Mouse (Mus musculus) left cerebral cortex, postnatal 25 days (tissue): ENCODE results near the gene Mark3. TPM values are rescaled to one million over a fixed set of nuclear protein-coding genes. Genes with fewer than 3 reads are reported as not detected.
"Not testable (repeated sequence)": the region's sequence is repeated elsewhere in the genome, so short reads cannot be mapped to it uniquely, and the experiment has no call there.

ENCODE experiments used
- DNase-seq, 2 experiments: peaks; one replicate each; pipeline ENCODE4 v3.0.0; 2022; ENCODE audit warnings: low spot score in 2 of 2, mixed read lengths in 1 of 2
- intact Hi-C: fragments of 180-260 bp; cut with DNase I; formaldehyde crosslinking; loops from one replicate; pipeline ENCODE4 v1.15.1; 2025
- total RNA-seq, 2 experiments: library from RNA; stranded (reverse); gene quantifications; 2 replicates each; pipeline ENCODE4 v1.2.3; 2021

The Mark3 gene
- total RNA-seq = 100 to 1,000 TPM; 107 to 109 TPM

- intact Hi-C loops = loop anchor here (2.0 kb wide), 1 partner anchor 37 kb away; no protein-coding TSS in a partner anchor
- DNase-seq = peak; percentile 97 to 98
Measured at GRCm38 (mm10) chr12:111574074-111574886, at the start of gene Mark3. Mark3 (plus strand) TSS chr12:111574523.

- intact Hi-C loops = loop anchor here (5.0 kb wide), 1 partner anchor 37 kb away; no protein-coding TSS in a partner anchor
- DNase-seq = no peak
Measured at GRCm38 (mm10) chr12:111524883-111525282, 49.4 kb upstream of the Mark3 start.

DNA sequence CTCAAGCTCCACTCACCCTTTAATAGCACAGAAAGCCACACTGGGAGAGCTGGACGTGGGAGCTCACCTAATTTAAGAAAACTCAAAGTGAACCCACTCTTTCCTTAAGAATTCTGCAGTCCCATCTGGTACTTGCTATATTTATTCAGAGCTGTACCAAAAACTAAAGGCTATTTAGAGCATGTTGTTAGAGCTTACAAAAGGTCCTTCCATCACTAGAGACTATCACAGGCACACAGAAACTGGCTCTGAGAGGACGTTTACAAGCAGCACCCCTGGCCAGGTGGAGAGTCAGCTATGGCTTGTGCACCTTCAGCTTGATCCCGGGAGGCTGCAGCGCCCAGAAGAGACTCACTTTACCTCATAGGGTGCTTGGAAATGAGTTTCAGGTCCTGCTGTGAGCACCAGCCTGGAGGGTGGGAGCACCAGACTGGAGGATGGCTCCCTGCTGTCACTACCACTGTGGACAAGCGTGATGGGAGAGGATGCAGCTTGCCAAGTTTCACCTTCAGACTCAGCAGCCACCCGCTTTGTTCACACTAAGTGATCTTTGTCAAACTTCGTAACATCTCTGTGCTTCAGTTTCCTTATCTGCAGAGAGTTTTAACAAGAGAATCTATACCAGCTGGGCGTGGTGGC, 46.6 kb upstream of the Mark3 start:
- intact Hi-C loops = loop anchor here (5.0 kb wide), 1 partner anchor 35 kb away; no protein-coding TSS in a partner anchor
- DNase-seq = peak; percentile 65 to 94

GRCm38 (mm10) chr12:111529192-111529591, 45.1 kb upstream of the Mark3 start:
- intact Hi-C loops = loop anchor here (5.0 kb wide), 1 partner anchor 33 kb away; no protein-coding TSS in a partner anchor
- no peak for DNase-seq

DNA sequence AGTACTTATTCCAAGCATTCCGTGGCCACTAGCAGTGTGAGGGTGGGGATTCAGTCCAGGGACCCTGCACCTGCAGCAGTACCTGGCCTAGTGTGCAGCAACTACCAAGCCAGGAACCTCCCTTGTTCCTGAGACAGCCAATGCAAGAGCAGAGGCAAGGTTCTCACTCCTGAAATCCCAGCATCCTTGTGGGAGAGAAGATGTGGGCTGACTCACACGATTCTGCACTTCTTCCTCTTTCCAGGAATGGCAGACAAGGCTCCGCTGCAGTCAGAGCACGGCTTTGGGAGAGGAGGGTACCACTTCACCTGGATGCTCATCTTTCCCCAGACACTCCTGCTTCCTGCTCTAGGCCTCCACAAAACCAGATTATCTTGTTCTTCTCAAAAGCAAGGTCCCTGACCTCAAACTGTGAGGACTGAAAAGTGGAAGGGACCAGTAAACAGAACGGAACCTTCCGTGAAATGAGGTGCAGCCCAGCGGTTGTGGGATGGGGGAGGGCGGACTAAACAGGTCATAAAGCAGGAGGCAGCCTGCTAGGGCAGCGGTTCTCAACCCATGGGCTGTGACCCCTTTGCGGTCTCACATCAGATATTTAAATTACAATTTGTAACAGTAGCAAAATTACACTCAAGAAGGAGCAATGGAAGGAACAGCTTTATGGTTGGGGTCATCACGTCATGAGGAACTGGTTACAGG, 41.1 kb upstream of the Mark3 start:
- intact Hi-C loops = no loop called here
- peak; percentile 34 to 75 for DNase-seq

DNA sequence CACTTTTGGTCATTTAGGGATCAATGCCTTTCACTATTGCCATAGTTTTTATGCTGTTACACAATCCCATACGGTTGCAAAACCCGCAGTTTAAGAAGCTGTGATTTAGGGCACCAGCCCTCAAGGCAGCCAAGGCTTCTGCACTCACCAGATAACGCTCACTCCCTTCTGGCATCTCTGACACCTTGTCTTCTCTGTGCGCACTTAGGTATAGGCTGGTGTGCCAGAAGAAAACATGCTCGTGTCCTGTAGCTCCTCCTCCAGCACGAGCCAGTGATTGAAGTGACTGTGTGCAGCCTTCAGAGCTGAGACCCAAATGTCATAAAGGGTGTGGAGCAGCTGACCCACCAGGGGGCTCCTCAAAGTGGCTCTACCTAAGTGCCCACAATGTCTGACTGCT, 39.0 kb upstream of the Mark3 start:
- intact Hi-C loops = no loop called here
- DNase-seq = no peak

DNA sequence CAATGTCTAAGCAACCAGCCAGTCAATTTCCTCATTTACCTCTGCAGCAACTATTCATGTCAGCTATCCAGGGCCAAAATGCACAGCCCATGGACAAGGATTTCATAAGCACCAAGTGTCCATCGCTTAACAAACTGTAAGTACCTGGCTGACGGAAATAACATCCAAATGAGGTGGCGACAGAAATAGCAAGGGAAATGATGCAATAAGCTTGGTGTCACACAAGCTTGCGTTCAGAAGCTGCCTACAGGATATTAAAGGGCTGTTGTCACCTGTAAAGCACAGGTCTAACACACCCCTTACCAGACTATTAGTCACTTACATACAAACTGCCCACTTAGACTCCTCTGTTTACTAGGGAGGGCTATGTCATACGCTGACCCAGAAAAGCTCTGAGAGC, 38.6 kb upstream of the Mark3 start:
- DNase-seq = no peak
- intact Hi-C loops = loop anchor here (2.0 kb wide), 1 partner anchor 39 kb away; the partner anchor contains the start of gene Mark3

DNA sequence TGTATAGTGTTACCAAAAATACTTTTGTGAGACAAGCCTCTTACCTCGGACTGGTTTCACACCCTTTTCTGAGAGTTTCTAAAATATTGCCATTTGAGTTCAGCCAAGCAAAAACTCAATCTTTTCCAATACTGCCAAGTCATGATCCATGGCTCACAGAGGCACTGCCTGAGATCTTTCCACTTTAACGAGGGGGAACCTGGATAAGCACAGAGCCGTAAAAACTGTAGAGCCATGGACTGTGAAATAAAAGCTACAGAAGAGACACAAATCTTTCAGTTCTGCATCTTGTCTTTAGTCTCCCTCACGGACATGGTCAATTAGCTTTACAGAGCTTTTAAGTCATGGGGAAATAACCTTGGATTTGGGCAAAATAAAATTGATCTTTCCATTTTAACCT, 37.6 kb upstream of the Mark3 start:
- no peak for DNase-seq
- intact Hi-C loops = loop anchor here (2.0 kb wide), 1 partner anchor 38 kb away; the partner anchor contains the start of gene Mark3

DNA sequence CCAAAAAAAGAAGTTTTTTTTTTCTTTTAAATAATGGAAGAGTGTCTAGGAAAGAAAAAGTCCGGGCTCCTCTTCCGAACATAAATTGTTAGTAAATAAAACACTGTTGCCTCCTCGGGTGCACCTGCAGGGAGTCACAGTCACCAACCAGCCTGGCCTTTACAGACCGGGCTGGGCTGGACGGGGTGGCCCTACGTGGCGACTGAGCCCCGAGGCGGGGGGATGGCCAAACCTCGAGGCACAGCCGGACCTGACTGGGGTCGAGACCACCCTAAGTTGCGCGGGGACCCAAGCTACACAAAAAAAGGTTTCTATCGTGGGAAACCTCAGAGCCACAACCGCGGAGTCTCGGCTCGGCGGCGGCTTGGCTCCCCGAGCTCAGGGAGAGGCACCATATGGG, 37.0 kb upstream of the Mark3 start:
- intact Hi-C loops = loop anchor here (2.0 kb wide), 1 partner anchor 37 kb away; the partner anchor contains the start of gene Mark3
- DNase-seq = no peak

DNA sequence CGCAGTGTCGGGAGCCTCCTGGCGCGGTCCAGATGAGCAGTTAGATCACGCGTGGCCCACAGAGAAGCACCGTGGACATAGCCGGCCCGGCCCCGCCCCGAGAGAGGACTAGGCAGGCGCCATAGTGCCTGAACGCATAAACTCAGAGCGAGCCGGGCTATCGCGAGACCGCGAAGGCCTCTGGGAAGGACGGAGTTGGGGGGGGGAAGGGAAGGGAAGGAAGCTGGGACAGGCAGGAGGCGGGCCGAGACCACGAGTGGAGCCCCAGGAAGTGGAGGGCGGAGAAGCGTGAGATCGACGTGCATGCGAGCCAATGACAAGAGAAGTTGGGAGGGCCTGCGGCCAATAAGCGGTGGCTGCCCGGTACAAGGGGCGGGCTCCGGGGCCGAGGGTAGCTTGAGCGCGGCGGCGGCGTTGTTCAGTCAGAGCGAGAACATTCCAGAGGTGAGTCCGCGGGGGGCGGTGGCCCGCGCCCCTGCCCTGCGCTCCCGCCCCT, 36.5 kb upstream of the Mark3 start, which contains the start of gene Eif5:
Eif5 (plus strand) TSS at position 221 of the 496 bp plus-strand sequence.
- DNase-seq = peak; percentile 100
- intact Hi-C loops = loop anchor here (2.0 kb wide), 1 partner anchor 37 kb away; the partner anchor contains the start of gene Mark3

DNA sequence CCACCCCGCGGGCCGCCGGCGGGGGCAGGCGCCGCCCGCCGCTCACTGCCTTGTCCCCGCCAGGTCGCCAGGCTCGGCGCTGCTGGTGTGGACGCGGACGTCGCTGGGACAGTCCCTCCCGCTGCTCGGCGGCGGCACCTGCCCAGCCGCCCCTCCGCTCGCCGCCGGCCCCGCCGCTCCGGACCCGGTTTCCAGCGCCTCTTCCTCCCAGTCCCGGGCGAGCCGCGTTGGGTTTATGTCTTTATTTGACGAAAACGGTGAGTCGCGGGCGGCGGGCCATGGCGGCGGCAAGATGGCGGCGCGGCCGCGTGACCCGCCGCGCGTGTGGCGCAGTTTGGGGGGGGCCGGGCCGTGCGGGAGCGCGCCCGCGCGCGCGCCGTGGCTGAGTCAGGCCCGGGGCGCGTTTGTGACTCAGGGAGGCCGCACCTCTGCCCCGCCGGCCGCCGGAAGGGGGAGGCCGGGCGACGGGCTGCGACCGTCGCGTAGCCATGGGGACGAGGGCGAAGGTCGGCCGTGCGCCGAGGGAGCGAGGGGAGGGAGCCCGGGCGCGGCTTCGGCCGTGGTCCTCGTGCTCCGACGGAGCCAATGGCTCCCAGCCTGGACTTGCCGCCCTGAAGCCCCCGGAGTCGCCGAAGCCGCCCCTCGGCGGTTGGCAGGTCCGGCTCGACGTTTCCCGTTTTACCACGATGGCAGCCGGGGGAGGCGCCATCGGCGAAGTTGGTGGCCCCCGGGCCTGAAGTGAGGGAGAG, 35.9 kb upstream of the Mark3 start:
- peak; percentile 73 to 84 for DNase-seq
- intact Hi-C loops = no loop called here

DNA sequence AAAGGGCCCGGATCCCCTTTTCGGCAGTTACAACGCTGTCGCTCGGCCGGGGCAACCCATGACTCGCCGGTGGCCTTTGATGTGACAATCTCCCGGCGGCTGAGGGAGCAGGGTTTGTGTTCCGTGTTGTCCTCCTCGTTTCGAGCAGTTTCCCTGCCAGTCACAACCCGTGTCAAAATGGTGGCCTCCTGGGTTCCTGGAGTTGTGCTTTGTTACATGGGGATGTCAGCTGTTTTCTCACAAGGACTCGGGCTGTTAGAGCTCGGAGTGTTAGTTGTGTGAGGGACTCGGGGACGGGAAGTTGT, 35.3 kb upstream of the Mark3 start:
- DNase-seq = no peak
- intact Hi-C loops = no loop called here

DNA sequence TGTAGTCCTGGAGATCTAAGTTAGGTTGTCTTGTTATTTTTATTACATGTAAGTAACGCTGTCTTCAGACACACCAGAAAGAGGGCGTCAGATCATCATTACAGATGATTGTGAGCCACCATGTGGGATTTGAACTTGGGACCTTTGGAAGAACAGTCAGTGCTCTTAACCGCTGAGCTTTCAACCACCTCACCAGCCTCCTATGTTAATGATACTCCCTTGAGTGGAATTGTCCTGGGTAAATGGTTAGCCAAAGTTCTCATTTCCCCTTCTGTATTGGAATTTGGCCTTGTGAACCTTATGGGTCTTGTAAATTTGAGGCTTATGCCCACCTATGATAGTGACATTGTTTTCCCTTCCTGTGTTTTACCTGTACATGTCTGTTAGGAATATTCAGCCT, 27.3 kb upstream of the Mark3 start:
- intact Hi-C loops = no loop called here
- DNase-seq = no peak

- intact Hi-C loops = no loop called here
- DNase-seq = no peak
Measured at GRCm38 (mm10) chr12:111548555-111549289, 25.6 kb upstream of the Mark3 start.

- no peak for DNase-seq
- intact Hi-C loops = no loop called here
Measured at GRCm38 (mm10) chr12:111550679-111551078, 23.6 kb upstream of the Mark3 start.

DNA sequence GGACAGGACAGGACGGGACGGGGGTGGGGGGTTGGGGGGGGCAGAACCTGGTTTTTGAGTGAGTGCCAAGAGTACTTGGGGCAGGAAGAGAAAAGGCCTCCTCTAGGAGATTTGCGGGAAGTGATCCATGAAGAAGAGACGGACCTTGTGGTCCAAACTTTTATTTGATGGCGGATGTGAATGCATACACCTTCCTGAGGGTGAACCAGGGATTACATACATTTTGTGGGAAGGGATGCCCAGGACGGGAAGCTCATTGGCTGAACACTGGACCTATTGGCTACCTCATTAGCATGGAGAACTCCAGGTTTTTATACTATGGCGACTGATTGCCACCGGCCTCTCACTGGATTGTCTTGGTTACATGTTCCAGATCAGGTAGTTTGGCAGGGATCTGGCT, 22.0 kb upstream of the Mark3 start:
- DNase-seq = no peak
- intact Hi-C loops = no loop called here

DNA sequence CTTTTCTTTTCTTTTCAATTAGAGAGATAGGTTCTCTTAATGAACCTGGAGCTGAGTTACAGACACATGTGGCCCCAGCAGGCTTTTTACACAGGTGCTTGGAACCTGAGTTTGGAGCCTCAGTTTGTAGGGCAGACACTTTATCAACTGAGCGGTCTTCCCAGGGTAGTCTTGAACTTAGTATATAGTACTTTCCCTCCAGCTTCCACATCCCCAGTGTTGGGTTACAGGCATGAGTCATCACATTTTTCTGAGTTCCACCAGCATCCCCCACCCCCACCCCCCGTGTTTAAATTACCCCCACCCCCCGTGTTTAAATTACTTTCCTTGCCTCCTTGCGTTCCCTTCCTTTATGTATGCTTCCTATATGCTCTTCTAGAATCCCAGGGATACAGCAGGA, 19.0 kb upstream of the Mark3 start:
- no peak for DNase-seq
- intact Hi-C loops = no loop called here

DNA sequence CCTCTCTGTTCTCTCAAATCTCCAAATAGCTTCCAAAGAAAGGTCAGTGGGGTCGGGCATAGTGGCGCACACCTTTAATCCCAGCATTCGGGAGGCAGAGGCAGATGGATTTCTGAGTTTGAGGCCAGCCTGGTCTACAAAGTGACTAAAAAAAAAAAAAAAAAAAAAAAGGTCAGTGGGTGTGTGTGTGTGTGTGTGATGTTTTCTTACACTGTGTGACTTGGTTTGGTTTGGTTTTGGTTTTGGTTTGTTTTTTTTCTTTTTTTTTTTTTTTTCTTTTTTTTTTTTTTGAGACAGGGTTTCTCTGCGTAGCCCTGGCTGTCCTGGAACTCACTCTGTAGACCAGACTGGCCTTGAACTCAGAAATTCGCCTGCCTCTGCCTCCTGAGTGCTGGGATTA, 18.4 kb upstream of the Mark3 start:
- intact Hi-C loops, DNase-seq: not testable (repeated sequence)

- intact Hi-C loops = no loop called here
- DNase-seq = no peak
Measured at GRCm38 (mm10) chr12:111557538-111557937, 16.8 kb upstream of the Mark3 start.
